Mouse (Mus musculus): ENCODE measurements at regions not wholly inside any gene's neighbourhood (a gene's known extent, or its start where the extent isn't known, plus 50 kb on each side); places are given as distances from the start of the nearest gene placed in this dataset.

GRCm38 (mm10) chr4:9110355-9110754 is 871.5 kb upstream of the Car8 start:
- no peak for TF ChIP-seq GATA1 (IDR thresholded peaks at IDR 0.05; ENCODE audit: borderline replicate concordance, low read length)
- TF ChIP-seq FLI1 (IDR thresholded peaks at IDR 0.05; ENCODE audit: low read length): no peak

Measured in megakaryocyte, embryonic 14.5 days (primary cell).